Mouse (Mus musculus) hindbrain, postnatal 0 days (tissue): ENCODE data around the gene Phkb. TPM values are rescaled to one million over a fixed set of nuclear protein-coding genes. Genes with fewer than 3 reads are reported as not detected.
A peak's percentile ranks its signal among the peaks of the same experiment; 100 is the strongest.

Experiments
- ATAC-seq: fragments of 200-750 bp; cut with Nextera tagmentation; 2 replicates; pipeline ENCODE4 v1.8.0; 2017; ENCODE audit warnings: mild to moderate bottlenecking, moderate TSS enrichment, moderate library complexity
- DNase-seq: peaks from one replicate; pipeline ENCODE4 v3.0.0-alpha.2; 2015; ENCODE audit warnings: low spot score
- H3K27ac ChIP-seq: fragments of 300-500 bp; sonication (generic); 2 replicates; pipeline ENCODE4 v1.5.1; 2014; ENCODE audit warnings: mild to moderate bottlenecking
- H3K27me3 ChIP-seq: fragments of 300-500 bp; sonication (generic); 2 replicates; pipeline ENCODE4 v1.6.1; 2014; ENCODE audit warnings: low read length, mixed read lengths; ENCODE audit not compliant: insufficient read depth
- H3K36me3 ChIP-seq: fragments of 300-500 bp; sonication (generic); 2 replicates; pipeline ENCODE4 v1.6.1; 2014; ENCODE audit warnings: low read length, mixed read lengths; ENCODE audit not compliant: insufficient read depth
- H3K4me1 ChIP-seq: fragments of 300-500 bp; sonication (generic); 2 replicates; pipeline ENCODE4 v1.6.1; 2014; ENCODE audit warnings: antibody characterized with exemption, low read length, mixed read lengths; ENCODE audit not compliant: insufficient read depth
- H3K4me2 ChIP-seq: fragments of 300-500 bp; sonication (generic); 2 replicates; pipeline ENCODE4 v1.6.1; 2014; ENCODE audit warnings: low read depth, mild to moderate bottlenecking, low read length, moderate library complexity, mixed read lengths
- H3K4me3 ChIP-seq: fragments of 300-500 bp; sonication (generic); 2 replicates; pipeline ENCODE4 v1.5.1; 2014; ENCODE audit warnings: low read length
- H3K9ac ChIP-seq: fragments of 300-500 bp; sonication (generic); replicated peaks from 2 replicates; pipeline ENCODE4 v1.6.1; 2014; ENCODE audit warnings: mild to moderate bottlenecking, low read length, moderate library complexity, mixed read lengths
- H3K9me3 ChIP-seq: fragments of 300-500 bp; sonication (generic); 2 replicates; pipeline ENCODE4 v1.6.1; 2016; ENCODE audit warnings: low read length, mixed read lengths
- CTCF ChIP-seq: IDR thresholded peaks from 2 replicates; pipeline ENCODE4 v1.5.1; 2016; ENCODE audit warnings: antibody characterized with exemption, control low read depth, low read depth
- WGBS: fragments of 180-500 bp; shearing (Covaris S2); extraction: QIAGEN DNeasy Blood & Tissue Kit; methylation state at CpG from one replicate; pipeline ENCODE4 v1.1.7; 2014; 5-methylcytosine and 5-hydroxymethylcytosine counted together
- polyA plus RNA-seq: library from polyadenylated mRNA; unstranded; fragments of >200 nt; fragmentation: Nextera tagmentation; extraction: Ambion mirVana; gene quantifications from 2 replicates; pipeline ENCODE4 v1.2.1, GENCODE M21; 2015
- total RNA-seq: library from RNA; depleted of rRNA; stranded (reverse); fragments of >200 nt; gene quantifications from 2 replicates; pipeline ENCODE4 v1.2.3, GENCODE M21; 2014

Gene Phkb
- total and polyA plus RNA-seq, 2 experiments from 2014 or later: 31.8 to 34.7 TPM

DNA sequence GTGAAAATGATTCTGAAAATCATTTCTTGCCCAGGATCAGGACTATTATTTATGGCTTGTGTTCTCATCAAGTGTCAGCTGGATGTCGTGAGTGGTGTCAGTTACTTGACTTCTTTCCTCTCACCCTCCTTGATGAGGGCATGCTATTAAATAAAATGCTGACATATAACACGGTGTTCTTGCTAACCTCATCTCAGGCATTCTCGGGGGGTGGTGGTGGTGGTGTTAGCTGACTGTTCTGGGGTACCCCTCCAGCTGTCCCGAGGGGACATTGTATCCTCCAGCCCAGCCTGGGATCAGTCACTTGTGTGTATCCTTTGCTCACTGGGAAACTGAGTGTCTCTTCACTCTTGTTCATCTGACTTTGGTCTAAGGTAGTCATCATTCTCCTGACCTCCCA is 194.6 kb downstream of the Phkb start:
- Histone ChIP-seq H3K4me2 (no peak overlapping the region), H3K9ac (no peak overlapping the region), H3K27ac (no peak overlapping the region), H3K27me3 (no peaks in the 10 kb centered on the region), H3K4me3 (no peak overlapping the region), H3K9me3 (no peaks in the 10 kb centered on the region), H3K4me1 (no peaks in the 10 kb centered on the region), H3K36me3 (no peaks in the 10 kb centered on the region)
- no peak for TF ChIP-seq CTCF
- ATAC-seq (no peak), DNase-seq (no peak)
- WGBS: 91% methylated on average over 4 of the region's 4 CpGs

DNA sequence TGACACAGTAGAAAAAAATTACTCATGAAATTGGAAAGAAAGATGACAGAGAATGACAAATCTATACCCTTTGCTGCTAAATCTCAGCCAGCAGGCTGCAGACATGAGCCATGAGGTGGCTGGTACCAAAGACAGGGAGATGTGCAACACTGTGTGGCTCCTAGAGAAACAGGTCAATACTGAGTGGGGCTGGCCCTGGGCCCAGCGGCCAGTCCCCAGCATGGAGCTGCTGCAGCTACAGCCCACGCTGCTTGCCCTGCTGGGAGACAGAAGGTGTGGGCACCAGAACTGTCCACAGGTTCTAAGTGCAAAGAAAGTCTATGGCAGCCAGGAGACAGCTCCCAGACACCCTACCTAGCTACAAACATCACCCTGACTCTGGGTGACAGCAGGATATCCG is 197.7 kb downstream of the Phkb start:
- no peak overlapping the region for H3K9ac ChIP-seq
- no peak; the same call in 1 of the 2 replicates for TF ChIP-seq CTCF
- ATAC-seq (no peak), DNase-seq (no peak)
- H3K4me1 ChIP-seq: no peaks in the 10 kb centered on the region
- H3K4me3 ChIP-seq: no peak overlapping the region
- no peaks in the 10 kb centered on the region for H3K27me3 ChIP-seq
- H3K36me3 ChIP-seq: no peaks in the 10 kb centered on the region
- no peak overlapping the region for H3K4me2 ChIP-seq
- WGBS: 71% methylated on average over 3 of the region's 3 CpGs
- no peaks in the 10 kb centered on the region for H3K9me3 ChIP-seq
- H3K27ac ChIP-seq: no peak overlapping the region

DNA sequence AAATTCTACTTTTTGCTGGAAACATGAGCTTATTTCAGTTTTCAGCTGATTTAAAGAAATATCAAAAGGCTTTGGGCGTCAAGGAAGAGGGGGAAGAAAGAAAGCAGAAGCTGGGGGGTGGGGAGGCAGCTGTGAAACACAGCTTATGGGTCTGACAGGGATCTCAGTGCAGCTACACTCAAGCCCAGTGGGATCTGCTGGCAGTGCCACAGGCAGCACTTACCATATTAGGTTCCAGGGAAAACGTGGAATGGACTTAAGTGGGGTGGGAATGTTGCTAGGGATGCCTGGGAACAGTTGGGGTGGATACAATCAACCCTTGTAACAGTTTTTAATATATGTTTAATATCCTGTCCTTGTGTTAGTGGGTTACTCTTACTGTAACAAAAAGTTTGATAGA is 201.3 kb downstream of the Phkb start:
- Histone ChIP-seq H3K27ac (no peak overlapping the region), H3K9ac (no peak overlapping the region), H3K36me3 (no peaks in the 10 kb centered on the region), H3K4me1 (no peaks in the 10 kb centered on the region), H3K4me2 (no peak overlapping the region), H3K9me3 (no peaks in the 10 kb centered on the region), H3K27me3 (no peaks in the 10 kb centered on the region), H3K4me3 (no peak overlapping the region)
- ATAC-seq: no peak
- 25% methylated on average over 2 of the region's 2 CpGs for WGBS
- TF ChIP-seq CTCF: no peak
- peak; percentile 40 for DNase-seq

DNA sequence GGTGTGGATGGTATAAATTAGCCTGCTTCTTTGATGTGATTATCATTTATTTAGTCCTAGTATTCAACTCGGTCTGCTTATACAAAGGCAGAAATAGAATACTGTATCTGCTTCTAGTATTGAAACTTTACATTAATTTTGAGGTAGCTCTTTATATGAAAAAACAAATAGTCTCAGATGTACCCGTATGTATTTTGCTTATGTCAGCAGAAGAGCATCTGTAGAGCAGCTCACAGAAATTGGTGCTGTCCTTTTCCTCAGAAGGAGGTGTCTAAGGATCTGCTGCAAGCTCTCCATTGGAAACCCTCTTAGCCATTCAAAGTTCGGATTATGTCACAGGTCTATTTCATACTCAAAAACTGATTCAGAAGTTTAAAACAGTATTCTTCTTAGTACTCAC is 210.1 kb downstream of the Phkb start:
- H3K9me3 ChIP-seq: no peaks in the 10 kb centered on the region
- H3K27ac ChIP-seq: no peak overlapping the region
- H3K36me3 ChIP-seq: no peaks in the 10 kb centered on the region
- DNase-seq (no peak), ATAC-seq (no peak)
- no peak overlapping the region for H3K4me3 ChIP-seq
- H3K9ac ChIP-seq: no peak overlapping the region
- H3K27me3 ChIP-seq: no peaks in the 10 kb centered on the region
- TF ChIP-seq CTCF: no peak
- H3K4me1 ChIP-seq: no peaks in the 10 kb centered on the region
- no peak overlapping the region for H3K4me2 ChIP-seq
- 86% methylated on average over 3 of the region's 3 CpGs for WGBS

DNA sequence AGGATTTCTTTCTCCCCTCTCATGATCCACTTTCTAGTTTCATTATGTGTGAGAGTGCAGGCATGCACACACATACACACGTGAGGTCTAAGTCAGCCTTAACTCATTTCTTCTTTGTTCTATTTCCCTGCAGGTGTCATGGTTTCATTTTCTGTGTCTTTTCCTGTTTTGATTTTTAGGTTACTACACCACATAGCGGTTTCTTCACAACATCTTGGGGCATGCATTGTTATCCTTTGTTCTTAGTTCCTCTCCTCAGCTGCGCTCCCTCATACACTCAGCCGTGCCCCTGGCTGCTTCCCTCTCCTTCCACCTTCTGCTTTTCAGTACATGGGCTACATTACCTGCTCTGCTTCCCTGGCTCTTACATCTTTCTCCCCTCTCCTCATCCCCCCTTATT is 211.2 kb downstream of the Phkb start:
- Histone ChIP-seq H3K4me1 (no peaks in the 10 kb centered on the region), H3K27ac (no peak overlapping the region), H3K36me3 (peaks cover 2% of the 10 kb centered on the region; the same call in 1 of the 2 replicates), H3K9me3 (no peaks in the 10 kb centered on the region), H3K4me3 (no peak overlapping the region), H3K4me2 (no peak overlapping the region), H3K9ac (no peak overlapping the region), H3K27me3 (no peaks in the 10 kb centered on the region)
- 80% methylated on average over 4 of the region's 4 CpGs for WGBS
- TF ChIP-seq CTCF: no peak
- ATAC-seq (no peak), DNase-seq (no peak)

DNA sequence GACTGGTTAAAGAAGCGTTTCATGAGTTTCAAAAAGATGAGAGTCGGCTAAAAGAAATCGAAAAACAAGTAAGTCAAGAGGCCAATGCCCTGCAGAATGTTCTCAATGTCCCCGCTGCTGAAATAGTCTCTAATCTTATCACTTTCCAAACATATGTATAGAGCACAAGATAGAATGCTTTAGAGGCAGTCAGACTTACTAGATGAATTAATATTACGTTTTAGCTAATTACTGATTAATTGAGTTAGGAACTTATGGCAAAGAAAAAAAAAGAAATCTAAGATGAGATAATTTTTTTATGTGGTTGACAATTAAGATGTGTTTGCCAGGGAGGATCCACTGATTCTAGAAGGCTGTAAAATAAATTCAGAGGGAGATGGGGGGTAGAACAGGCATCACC is 217.9 kb downstream of the Phkb start:
- Histone ChIP-seq H3K27me3 (no peaks in the 10 kb centered on the region), H3K36me3 (peaks cover 9% of the 10 kb centered on the region; the same call in 1 of the 2 replicates), H3K4me3 (no peak overlapping the region), H3K27ac (no peak overlapping the region), H3K4me2 (no peak overlapping the region), H3K9ac (no peak overlapping the region), H3K4me1 (no peaks in the 10 kb centered on the region), H3K9me3 (no peaks in the 10 kb centered on the region)
- ATAC-seq: no peak
- DNase-seq: no peak
- WGBS: 86% methylated on average over 5 of the region's 5 CpGs
- TF ChIP-seq CTCF: no peak

DNA sequence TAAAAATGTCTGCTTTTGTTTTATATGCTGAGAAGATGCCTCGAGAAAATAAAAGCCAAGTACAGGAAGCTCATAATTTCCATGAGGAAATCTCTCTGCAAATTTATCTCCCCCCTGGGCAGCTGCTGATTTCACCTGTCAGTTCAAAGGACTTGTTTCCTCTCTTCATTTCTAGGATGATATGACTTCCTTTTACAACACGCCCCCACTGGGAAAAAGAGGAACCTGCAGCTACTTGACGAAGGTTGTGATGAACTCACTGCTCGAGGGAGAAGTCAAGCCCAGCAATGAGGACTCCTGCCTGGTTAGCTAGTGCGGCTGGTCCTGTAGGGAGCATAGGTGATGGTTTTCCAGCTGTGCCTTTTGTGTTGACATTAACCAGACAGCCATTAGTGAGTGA is 218.4 kb downstream of the Phkb start:
- ATAC-seq (no peak), DNase-seq (no peak)
- Histone ChIP-seq H3K4me1 (no peaks in the 10 kb centered on the region), H3K27me3 (no peaks in the 10 kb centered on the region), H3K27ac (no peak overlapping the region), H3K9me3 (no peaks in the 10 kb centered on the region), H3K4me3 (no peak overlapping the region), H3K4me2 (no peak overlapping the region), H3K36me3 (peaks cover 9% of the 10 kb centered on the region; the same call in 1 of the 2 replicates), H3K9ac (no peak overlapping the region)
- no peak for TF ChIP-seq CTCF
- 73% methylated on average over 5 of the region's 5 CpGs for WGBS
